Mouse (Mus musculus): ENCODE results near the gene Sec24a.

The Sec24a gene

DNA sequence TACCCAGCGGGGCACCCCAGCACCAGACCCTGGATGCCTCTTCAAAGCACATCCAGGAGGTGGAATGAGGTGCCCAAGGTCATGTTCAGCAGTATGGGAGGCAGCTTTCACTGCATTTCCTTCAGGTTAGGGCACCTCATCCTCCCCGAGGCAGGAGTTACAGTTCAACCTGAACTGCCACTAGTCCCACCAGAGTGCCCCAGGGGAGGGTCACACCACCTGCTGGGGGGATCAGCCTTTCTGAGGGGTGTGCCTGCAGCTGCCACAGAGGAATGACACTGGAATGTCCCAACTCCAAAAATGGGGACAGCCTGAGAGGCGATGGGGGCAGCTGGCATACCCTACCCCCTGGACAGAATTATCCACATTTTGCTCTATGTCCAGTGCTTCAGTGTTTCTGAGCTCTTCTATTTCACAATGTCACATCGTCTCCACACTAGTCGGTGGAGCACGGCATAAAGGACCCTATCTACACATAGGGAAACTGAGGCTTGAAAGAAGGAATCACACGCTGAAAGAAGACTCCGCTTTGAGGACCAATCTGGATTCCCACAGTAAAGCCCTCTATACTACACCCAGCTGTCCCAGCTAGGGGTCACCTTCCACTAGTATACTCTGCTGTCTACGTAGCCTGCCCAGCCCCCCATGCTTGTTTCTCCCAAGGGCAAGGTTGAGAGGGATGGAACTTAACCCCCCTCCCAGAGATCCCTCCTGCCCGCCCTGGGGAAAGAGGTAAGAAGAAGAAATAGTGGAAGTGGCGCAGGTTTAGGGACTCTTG, 114.1 kb downstream of the Sec24a start:
- DNase-seq (ENCODE audit: low spot score) = no peak

DNA sequence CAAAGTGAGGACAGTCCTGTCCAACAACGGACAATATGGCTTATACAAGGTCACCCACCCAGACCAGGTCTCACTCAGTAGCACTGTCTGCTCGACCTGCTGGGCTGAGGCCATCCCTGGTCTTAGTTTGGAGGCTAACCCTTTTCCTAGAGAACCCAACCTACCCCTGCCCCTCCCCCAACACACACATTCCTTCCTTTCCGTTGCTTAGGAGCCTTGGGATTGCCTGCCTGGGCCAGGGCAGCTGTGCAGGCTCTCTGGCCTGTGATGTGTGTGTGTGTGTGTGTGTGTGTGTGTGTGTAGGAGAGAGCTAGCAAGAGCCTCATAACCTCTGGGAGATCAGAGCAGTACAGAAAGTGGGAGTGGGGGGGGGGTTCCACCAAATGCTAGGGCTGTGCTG, 114.9 kb downstream of the Sec24a start:
- DNase-seq (ENCODE audit: low spot score) = no peak

DNA sequence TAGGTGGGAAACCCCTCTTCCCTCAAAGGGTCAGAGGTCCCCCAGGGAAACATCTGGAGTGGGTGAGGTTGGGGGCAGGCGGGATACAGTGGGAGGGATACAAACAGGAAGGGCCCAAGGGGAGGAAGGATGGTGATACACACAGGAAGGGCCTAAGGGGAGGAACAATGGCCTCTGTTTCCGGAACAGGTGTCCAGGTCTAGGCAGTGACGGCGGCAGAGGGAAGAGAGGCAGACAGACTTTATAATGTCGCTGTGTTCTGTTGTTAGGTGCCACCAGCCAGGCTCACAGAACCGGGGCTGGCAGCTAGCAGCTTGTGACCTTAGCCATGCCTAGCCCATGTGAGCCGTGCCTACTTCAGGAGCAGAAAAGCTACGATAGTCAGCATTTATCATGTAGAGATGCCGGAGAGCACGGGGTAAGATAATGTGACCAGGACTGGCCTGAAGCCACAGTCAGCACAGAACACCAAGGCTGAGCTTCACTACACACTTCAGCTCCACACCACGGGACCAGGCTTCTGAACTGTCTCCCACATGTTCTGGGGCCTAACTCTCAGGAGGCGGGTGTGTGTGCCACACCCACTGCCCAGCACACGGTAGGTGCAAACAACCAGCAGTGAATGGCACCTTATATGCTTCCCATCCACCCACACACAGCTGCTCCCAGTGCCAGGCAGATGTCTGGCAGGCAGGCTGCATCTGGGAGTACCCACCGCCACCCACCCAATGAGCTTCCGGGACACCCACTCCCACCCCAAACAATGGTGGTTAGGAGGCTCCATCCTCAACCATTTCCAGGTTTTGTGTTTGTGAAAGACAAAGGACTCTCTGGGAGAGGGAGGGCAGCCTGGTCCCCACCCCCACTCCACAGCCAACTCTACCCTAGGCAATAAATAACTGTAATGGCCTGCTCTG, 116.4 kb downstream of the Sec24a start:
- no peak for DNase-seq (ENCODE audit: low spot score)

DNA sequence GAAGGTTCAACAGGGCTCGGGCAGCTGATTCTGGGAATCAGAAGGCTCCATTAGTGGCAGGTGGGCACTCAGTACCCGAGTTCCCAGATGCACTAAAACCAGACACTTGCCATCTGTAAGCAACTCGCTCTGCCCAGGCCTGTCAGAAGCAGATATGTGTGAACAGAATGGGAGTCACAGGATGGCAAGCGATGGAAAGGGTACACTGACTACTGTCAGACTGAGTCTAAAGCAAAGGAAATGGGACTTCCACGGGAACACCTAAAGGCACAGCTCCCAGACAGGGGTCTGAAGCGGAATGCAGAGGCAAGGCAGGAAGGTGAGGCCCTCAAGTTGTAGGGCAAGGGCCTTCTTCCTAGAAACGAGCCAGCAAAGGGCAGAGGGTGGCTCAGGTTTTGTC, 117.2 kb downstream of the Sec24a start:
- DNase-seq (ENCODE audit: low spot score) = no peak

DNA sequence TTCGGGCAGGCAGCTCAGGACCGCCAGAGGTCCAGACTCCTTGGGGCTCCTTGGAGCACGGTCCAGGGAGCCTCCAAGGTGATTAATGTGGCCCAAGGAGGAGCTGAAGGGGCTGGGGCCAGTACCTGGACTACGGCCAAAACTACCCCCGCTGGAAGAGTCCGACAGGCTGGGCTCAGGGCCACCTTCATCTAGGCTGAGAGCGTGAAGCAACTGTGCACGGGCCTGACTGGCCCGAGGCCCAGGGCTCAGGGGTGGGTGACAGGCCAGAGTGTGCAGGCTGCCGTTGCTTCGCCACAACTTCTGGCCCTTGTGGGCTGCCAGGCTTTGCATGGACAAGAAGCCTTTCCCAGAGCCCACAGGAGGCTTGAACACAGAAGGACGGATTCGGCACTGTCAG, 118.1 kb downstream of the Sec24a start:
- no peak for DNase-seq (ENCODE audit: low spot score)

DNA sequence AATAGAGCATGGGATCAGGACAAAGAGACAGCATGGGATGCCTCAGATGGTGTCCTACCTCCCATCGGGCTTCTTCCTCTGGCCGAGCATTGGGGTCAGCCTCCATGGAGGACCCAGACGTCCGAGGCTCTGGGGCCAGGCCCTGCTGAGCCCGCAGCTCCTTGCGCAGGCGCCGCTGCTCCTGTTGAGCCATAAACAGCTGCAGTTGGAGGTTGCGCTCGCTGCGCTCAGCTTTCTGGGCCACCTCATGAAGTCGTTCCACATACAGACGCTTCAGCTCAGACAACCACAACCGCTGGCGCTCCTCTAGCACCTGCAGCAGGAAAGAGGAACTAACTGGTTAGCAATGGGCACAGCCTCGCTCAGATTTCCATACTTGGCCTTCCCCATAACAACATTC, 119.2 kb downstream of the Sec24a start:
- no peak for DNase-seq (ENCODE audit: low spot score)

DNA sequence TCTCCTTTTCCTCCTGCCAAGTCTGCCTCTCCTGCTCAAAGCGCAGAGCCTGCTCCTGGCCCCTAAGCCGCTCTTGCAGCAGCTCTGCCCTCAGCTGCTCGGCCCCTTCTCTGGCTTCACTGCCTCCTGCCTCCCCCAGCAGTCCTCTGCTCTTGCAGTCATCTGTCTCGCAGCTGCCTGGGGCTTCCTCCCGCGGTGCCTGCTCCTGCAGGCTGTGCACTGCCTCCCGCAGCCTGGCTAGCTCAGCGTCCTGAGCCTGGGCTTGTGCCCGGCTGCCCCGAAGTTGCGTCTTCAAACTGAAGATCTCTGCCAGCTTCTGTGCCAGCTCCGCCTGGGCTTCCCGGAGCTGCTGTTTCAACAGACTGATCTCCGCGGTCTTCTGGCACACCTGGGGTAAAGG, 119.7 kb downstream of the Sec24a start:
- DNase-seq (ENCODE audit: low spot score) = no peak

DNA sequence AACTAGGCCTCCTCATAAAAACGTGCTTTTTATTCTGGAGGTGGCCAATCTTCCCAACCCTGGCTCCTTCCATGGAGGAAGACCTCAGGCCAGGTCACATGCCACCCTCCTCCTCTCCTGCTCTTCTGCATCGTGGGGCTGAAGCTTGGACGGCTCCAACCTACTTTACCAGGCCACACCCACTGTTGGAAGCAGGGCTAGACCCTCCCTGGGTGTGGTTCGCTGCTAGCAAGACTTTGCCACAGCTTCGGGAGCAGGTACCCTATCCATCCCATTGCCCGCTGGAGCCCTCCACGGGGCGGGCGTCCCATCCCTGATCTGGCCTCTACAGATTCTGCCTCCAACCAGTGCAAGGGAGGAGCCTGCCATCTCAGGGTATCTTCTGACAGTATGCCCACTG, 120.2 kb downstream of the Sec24a start:
- no peak for DNase-seq (ENCODE audit: low spot score)
